Mouse (Mus musculus): ENCODE measurements at regions not wholly inside any gene's neighbourhood (a gene's known extent, or its start where the extent isn't known, plus 50 kb on each side); places are given as distances from the start of the nearest gene placed in this dataset.

DNA sequence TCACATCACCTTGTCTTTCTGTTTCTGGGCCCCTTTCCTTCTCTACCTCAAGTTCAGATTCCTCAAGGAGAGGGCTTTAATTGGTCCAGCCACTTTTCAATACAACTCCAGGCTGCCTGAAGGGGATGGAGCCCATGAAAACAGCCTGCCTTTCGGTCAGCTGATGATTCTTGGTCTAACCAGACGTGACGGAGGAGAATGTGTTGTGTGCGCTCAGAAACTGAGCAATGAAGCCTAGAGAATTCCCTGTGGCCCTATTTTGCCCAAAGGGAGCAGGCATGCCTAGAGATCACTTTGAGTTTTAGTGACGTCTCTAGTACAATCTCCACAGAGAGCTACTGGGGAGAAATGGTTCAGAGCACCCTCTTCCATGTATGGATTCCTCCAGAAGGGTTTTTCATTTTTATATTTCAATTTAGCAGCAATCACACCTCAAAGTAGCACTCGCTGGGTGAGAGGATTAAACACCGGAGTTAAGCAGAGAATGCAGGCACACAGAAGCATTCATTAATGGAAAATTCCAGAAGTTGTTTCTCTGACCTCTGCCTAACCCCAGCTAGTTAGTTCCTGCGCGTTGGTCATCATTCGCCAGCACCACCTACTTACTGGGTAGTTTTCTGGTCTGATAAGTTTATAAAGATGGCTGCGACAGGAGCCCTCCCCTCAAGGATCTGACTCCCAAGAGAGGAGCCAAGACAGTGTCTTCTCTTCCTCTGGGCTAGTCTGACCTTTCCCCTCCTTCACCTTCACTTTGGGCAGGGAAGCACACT, 58.8 kb upstream of the Egln3 start:
- TF ChIP-seq CTCF (IDR thresholded peaks at IDR 0.05; ENCODE audit: low read depth): no peak
- Histone ChIP-seq H3K9ac (no peak overlapping the region), H3K36me3 (ENCODE audit: insufficient read depth) (no peaks in the 10 kb centered on the region), H3K27ac (ENCODE audit: low read depth, low read length) (no peak overlapping the region), H3K4me3 (ENCODE audit: low read depth, low read length) (no peak overlapping the region), H3K4me1 (ENCODE audit: insufficient read depth) (0 out of 2 replicates have a peak, but pooled peaks cover 5% of the 10 kb centered on the region), H3K4me2 (ENCODE audit: low read depth) (no peak overlapping the region), H3K27me3 (ENCODE audit: insufficient read depth, low read length) (no peaks in the 10 kb centered on the region), H3K9me3 (ENCODE audit: low read length) (no peaks in the 10 kb centered on the region)
- WGBS: 87% methylated on average over 11 of the region's 11 CpGs
- no peak for ATAC-seq
- DNase-seq: no peak

DNA sequence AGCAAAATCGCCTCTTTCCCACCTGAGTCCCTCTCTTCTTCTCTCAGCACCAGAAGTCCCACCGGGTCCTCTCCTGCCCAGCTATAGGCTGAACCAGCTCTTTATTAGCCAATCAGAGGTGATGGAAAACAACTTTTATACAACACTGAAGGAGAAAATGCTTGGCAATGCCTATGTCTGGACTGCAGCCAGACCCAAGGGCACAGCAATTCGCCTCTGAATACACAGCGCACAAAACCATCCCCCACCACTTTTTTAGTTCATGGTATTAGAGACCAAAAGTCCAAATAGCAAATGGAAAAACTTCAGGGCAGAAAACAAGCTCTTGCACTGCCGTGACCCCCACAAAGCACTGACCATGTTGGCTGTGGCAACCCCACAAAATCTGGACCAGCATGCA, 57.8 kb upstream of the Egln3 start:
- no peak overlapping the region for H3K4me3 ChIP-seq (ENCODE audit: low read depth, low read length)
- 0 out of 2 replicates have a peak, but pooled peaks cover 5% of the 10 kb centered on the region for H3K4me1 ChIP-seq (ENCODE audit: insufficient read depth)
- H3K36me3 ChIP-seq (ENCODE audit: insufficient read depth): no peaks in the 10 kb centered on the region
- no peaks in the 10 kb centered on the region for H3K9me3 ChIP-seq (ENCODE audit: low read length)
- H3K27ac ChIP-seq (ENCODE audit: low read depth, low read length): no peak overlapping the region
- DNase-seq: no peak
- TF ChIP-seq CTCF (IDR thresholded peaks at IDR 0.05; ENCODE audit: low read depth): no peak
- no peak overlapping the region for H3K4me2 ChIP-seq (ENCODE audit: low read depth)
- no peaks in the 10 kb centered on the region for H3K27me3 ChIP-seq (ENCODE audit: insufficient read depth, low read length)
- 59% methylated on average over 5 of the region's 5 CpGs for WGBS
- no peak overlapping the region for H3K9ac ChIP-seq
- ATAC-seq: no peak

- DNase-seq (no peak), ATAC-seq (no peak)
- TF ChIP-seq CTCF (IDR thresholded peaks at IDR 0.05; ENCODE audit: low read depth): no peak
- no peak overlapping the region for H3K4me2 ChIP-seq (ENCODE audit: low read depth)
- H3K27me3 ChIP-seq (ENCODE audit: insufficient read depth, low read length): no peaks in the 10 kb centered on the region
- H3K4me1 ChIP-seq (ENCODE audit: insufficient read depth): 0 out of 2 replicates have a peak, but pooled peaks cover 5% of the 10 kb centered on the region
- H3K4me3 ChIP-seq (ENCODE audit: low read depth, low read length): no peak overlapping the region
- no peak overlapping the region for H3K27ac ChIP-seq (ENCODE audit: low read depth, low read length)
- no peaks in the 10 kb centered on the region for H3K36me3 ChIP-seq (ENCODE audit: insufficient read depth)
- WGBS: 83% methylated on average over 6 of the region's 6 CpGs
- H3K9me3 ChIP-seq (ENCODE audit: low read length): no peaks in the 10 kb centered on the region
- H3K9ac ChIP-seq: no peak overlapping the region
Measured at GRCm38 (mm10) chr12:54260502-54260901, 56.8 kb upstream of the Egln3 start.

- Histone ChIP-seq H3K4me1 (ENCODE audit: insufficient read depth) (no peaks in the 10 kb centered on the region), H3K9ac (no peak overlapping the region), H3K27ac (ENCODE audit: low read depth, low read length) (peak overlapping the region; percentile 29; the same call in 1 of the 2 replicates), H3K36me3 (ENCODE audit: insufficient read depth) (no peaks in the 10 kb centered on the region), H3K4me3 (ENCODE audit: low read depth, low read length) (no peak overlapping the region), H3K27me3 (ENCODE audit: insufficient read depth, low read length) (no peaks in the 10 kb centered on the region), H3K9me3 (ENCODE audit: low read length) (no peaks in the 10 kb centered on the region), H3K4me2 (ENCODE audit: low read depth) (no peak overlapping the region)
- WGBS: 25% methylated on average over 7 of the region's 7 CpGs
- peak; percentile 78 for ATAC-seq
- no peak for TF ChIP-seq CTCF (IDR thresholded peaks at IDR 0.05; ENCODE audit: low read depth)
- DNase-seq: peak; percentile 41
Measured at GRCm38 (mm10) chr12:54257776-54258433, 54.2 kb upstream of the Egln3 start.

DNA sequence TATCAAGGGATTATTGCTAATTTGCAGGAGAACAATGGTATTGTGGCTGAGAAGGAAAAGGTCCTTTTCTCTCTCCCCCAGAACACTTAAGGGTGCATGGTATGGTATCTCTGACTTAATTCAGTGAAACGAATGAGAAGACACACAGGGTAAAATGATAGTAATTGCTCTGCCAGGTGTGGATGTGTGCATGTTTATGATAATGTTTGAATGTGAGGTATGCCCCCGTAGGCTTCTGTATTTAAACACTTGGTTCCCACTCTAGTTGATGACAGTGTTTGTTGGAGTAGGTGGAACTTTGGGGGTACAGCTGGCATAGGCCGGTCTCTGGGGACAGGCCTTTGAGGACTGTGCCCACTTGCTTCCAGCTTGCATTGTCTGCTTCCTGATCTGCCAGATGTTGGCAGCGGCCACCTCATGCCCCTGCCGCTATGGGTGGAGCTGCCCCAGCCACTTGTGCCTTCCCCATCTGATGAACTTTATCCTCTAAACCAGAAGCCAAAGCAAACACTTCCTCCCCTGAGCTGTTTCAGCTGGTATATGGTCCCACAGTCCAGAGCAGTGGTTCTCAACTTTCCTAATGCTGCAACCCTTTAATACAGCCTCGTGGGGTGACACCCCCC, 53.0 kb upstream of the Egln3 start:
- no peak overlapping the region for H3K9ac ChIP-seq
- H3K4me2 ChIP-seq (ENCODE audit: low read depth): no peak overlapping the region
- no peak overlapping the region for H3K27ac ChIP-seq (ENCODE audit: low read depth, low read length)
- no peaks in the 10 kb centered on the region for H3K27me3 ChIP-seq (ENCODE audit: insufficient read depth, low read length)
- H3K36me3 ChIP-seq (ENCODE audit: insufficient read depth): no peaks in the 10 kb centered on the region
- no peak overlapping the region for H3K4me3 ChIP-seq (ENCODE audit: low read depth, low read length)
- ATAC-seq (no peak), DNase-seq (no peak)
- WGBS: 78% methylated on average over 6 of the region's 6 CpGs
- no peak for TF ChIP-seq CTCF (IDR thresholded peaks at IDR 0.05; ENCODE audit: low read depth)
- H3K9me3 ChIP-seq (ENCODE audit: low read length): no peaks in the 10 kb centered on the region
- no peaks in the 10 kb centered on the region for H3K4me1 ChIP-seq (ENCODE audit: insufficient read depth)
